Mouse (Mus musculus) embryo, embryonic 10.5 days (tissue): ENCODE measurements around the gene Hsdl2.
A peak's percentile ranks its signal among the peaks of the same experiment; 100 is the strongest.
"Not testable (repeated sequence)": the region's sequence is repeated elsewhere in the genome, so short reads cannot be mapped to it uniquely, and the experiment has no call there.

Source experiments
- DNase-seq: peaks from one replicate; pipeline ENCODE4 v3.0.0-alpha.2; 2015; ENCODE audit warnings: low spot score

The Hsdl2 gene

DNA sequence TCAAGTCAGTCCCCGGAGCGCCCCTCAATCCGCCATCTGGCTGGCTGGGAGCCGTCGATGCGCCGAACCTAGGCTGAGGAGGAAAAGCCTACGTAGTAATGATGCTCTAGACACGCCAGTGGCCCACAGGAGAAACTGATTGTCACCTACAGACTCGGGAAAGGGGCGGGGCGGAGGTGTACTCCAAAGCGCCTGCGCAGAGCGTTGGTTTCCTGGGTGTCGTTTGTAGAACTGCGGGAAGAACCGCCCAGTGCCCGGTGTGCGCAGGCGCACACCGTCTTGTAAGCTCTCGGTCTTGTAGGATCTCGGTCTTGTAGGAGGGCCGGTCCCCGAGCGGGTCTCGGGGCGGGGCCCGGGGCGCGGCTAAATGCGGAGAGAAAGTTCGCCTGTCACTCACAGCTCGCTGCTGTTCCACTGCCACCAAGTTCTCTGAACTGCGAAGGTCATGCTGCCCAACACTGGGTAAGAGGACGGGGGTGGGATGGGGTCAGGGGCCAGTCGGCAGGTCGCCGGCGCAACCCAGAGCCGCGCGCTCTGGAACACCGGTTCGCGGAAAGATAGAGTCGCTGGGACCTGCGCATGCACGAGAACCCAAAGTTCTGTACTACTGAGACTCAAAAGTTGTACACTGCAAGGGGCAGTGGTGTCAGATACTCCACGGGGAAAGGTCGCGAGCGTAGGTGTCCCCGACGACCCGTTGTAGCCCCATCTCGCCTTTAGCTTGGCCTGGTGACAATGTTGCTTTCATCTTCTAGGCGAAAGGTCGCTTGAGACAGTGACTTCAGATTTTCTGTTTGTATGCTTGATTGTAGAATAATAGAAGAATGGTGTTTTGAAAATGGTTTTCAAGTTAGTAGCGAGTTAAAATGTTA is at the start of gene Hsdl2:
Hsdl2 (plus strand) TSS at position 250 of the 872 bp plus-strand sequence.
- peak; percentile 100 for DNase-seq

DNA sequence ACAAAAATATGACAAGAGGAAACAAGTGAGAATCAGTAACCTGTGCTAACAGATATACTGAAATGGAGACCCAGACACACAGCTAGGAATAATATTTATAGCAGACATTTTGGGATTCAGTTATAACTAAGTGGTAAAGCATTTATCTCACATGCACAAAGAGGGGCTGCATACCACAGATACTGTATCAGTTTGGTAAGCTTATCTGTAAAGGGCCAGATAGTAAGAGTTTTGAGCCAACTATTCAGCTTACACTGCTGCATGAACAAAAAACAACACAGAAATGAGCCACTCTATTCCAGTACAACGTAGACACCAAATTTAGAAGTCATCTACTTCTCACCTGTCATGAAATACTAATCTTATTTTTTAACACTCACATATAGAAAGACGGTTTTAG is 48.1 kb upstream of the Hsdl2 start:
- no peak for DNase-seq

DNA sequence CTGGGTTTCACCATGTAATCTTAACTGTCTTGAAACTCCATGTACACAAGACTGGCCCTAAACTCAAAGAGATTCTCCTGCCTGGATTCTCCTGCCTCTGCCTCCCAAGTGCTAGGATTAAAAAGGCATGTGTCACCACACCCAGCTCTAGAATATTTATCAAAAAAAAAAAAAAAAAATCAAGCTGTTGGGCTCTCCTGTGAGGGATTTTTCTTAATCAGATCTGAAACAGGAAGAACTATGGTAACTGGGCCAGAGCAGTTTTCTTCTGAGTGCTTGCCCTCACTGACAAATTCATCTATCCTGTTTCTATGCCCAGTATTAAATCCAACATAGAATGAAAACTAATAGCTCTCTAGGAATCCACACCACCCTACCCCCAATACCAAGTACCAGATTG is 45.7 kb upstream of the Hsdl2 start:
- DNase-seq, result no peak

DNA sequence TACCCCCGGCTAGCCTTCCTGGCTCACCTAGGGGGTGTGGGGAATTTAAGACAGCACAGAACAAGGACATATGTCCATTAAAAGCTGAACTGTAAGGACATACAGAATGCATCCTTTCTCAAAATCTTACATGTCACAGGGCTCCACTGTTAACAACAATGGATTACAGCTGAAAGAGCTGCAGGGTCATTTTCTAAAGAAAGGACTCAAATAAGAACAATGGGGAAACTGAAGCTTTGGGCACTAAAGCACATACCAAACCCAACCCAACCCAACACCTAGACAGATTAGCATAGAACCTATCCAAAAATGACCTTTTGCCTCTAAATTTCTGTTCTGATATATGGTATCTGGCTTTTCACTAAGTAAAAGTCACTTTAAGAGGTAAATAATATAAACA is 45.1 kb upstream of the Hsdl2 start:
- DNase-seq, result no peak

DNA sequence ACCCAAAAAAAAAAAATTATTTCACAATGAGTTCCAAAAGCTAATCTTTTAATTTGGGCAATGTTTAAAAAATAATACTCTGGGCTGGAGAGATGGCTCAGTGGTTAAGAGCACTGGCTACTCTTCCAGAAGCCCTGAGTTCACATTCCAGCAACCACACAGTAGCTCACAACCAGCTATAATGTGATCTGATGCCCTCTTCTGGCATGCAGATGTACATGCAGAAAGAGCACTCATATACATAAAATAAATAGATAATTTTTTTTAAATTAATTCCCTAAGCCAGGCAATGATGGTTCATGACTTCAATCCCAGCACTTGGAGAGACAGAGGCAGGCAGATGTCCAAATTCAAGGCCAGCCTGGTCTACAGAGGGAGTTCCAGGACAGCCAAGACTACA is 38.4 kb upstream of the Hsdl2 start:
- no peak for DNase-seq

DNA sequence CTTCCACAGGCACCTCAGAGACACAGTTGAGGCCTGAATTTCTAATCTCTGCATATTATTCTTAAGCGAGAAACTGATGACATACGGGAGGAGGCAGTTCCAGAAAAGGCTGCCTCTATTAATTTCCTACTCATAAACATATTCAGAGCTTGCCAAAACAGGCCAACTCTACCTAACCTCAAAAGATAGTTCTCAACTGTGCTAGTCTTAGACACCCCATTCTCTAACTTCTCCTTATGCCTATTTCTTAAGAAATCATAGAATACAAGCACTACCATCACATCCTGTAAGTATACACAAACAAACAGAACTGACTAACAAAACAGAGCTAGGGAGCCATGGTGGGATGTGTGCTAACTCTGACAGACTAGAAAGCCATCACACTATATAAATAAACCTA is 36.7 kb upstream of the Hsdl2 start:
- no peak for DNase-seq

DNA sequence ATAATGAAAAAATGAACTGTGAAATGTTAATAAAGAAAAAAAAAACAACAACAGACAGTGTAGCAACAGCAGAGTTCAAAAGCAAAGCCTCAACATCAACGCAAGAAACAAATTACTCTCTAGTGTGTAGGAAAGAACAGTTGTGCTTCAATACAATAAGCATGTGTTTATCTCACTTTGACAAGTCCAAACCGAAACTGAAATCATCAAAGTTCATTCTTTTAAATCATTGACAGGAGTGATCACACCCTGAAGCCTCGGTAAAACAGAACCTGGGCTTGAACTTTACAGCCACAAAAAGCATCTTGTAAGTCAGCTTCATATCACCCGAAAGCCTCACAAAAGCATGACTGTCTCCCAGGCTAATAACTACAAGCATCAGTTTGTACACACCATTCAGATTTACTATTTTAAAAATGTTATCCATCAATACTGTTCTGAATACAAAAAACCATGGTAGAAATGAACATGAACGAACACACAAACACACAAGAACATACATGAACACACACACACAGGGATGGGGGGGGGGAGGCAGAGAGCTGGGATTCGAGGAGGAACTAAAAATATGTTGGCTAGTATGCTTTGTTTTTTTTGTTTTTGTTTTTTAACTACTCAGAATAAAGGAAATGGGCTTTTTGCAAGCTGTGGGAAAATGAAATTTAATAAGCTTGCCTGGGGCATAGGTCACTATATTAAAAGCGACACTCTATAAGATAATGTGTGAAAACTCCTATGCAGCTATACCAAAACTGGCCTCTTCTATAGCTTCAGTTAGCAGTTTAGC is 34.9 kb upstream of the Hsdl2 start:
- no peak for DNase-seq

DNA sequence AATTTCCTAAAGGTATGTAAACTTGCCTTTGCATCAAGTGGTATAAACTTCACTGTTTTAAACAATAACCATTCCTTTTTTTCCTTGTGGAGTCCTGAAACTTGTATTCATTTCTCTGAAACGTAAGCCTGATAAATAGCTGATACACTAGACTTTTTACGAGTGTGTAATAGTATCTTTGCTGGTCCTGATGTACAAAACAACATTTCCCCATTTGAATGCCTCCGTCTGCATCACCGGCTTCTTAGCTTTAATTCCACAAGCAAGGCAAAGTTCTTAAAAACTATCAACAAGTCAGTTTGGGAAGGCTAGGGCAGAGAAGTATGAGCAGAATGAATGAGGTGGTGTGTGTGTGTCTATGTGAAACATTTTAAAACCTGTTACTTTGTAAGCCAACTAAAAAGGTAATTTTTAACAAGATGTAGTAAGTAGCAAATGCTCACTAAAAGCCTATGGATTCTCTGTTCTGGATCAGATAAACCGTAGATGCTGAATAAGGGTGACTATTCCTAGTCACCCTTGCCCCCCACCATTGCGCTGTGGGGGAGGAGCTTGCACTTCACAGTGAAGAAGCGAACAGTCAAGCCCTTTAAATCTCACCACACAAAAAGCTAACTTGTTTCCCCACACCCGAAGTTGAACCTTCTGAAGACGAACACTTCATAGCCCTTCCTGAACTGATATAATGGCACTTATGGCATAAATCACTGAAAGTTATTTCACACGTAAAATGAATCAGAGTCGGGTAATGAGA is 34.0 kb upstream of the Hsdl2 start:
- peak; percentile 56 for DNase-seq

DNA sequence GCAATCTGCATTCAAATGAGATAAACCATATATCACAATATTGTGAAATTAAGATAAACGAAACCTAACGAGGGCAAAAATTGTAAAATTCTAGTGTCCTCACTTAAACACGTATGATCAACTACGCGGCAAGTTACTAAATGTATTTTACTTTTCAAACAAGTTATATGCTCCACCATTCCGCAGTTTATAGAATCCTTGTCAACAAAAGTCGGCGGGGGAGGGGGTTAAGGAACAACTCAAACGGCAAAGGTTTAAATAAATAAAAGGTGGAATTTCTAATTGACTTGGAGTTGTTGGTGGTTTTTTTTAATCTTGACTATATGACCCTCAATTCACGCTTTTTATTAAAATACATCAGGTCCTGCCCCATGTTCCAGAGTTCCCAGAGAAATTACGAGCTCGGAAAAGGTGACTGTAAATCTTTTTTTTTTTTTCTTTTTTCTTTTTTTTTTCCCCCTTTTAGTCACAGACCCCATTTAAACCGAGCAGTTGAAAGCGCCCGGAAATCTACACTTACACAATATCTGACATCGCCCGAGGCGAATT is 33.3 kb upstream of the Hsdl2 start:
- peak; percentile 55 for DNase-seq

DNA sequence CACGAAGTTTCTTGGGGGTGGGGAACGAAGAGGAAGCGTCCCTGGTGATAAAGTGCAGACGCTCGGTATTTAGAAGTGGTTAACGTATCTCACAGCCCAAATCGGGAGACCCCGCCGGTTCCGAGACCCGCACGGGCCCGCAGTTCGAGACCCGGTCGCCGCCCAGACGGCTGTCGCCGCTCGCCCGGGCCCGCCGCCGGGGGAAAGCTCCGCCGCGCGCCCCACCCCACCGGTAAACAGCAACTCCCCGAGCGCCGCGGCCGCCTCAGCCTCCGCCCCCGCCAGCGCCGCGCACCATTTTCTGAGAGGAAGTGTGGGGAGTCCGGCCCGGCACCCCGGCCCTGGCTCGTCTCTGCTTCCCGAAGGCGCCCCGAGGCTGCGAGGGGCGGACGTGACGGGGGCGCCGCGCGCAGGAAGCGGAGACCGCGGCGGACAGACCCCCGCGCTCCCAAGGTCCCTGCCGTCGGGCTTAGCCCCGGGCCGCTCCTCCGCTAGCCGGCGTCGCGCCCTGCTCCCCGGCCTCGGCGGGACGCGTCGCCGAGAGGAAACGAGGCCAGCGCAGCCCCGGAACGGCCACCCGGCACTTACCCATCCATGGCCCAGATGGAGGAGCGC is 32.7 kb upstream of the Hsdl2 start:
- DNase-seq, result peak; percentile 66

DNA sequence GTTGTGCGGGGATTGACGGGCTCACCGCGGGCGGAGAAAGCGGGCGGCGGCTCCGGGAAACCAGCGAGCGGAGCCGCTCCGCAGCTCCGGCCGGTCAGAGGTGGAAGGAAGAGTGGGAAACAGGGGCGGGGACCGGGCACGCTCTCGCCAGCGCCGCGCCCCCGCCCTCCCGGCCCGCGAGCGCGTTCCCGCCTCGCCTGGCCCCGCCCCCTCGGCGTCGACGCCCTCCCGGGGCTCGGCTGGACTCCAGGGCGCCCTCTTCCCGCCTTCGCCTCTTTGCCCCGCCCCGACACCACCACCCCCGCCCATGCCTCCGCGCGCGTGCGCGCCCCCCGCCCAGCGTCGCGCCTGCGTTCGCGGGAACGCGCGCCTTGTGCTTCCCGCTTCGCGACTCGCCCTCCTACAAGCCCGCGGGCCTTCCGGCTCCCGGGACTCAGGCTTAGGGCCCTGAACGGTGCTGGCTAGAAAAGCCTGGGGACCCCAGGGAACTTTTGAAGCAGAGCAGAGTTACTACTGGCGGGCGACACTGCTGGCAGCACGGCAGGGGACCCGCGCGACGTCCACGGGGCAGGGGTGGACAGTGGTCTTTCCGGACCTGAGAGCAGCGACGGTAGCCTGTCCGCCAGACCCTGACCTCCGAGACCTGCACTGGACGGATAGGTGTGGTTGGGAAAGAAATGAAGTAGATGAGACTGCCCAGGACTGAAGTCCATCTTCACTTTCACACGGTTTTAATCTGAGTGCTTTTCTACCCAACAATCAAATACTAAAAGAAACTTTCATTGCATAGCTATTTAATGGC is 32.0 kb upstream of the Hsdl2 start, which contains the start of gene Ptbp3:
Ptbp3 (minus strand) TSS at position 190 of the 802 bp plus-strand sequence.
- peak; percentile 94 for DNase-seq

DNA sequence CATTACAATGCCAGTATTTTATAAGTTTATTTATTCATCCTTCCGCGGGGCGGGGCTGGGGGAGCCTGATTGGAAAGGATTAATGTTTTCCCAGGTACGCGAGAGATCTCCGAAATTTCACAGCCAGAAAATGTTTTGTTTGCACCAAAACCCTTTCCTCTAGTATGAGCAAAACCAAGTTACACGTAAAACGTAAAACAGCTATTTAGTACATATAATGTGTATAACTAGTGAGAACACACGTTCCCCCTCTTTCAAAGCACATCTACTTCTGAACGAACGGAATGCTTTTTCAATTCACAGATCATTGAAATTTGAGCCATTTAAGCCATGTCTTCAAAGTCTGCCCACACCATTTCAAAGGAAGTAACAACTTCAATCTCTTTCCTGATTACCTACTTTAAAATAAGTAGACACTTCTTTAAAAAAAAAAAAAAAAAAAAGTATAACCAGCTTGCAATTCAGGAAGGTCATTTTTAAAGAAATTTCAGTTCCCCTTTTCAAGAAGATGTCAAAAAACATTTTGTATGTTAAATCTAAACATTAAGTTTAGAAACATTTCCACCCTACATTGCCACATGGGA is 31.3 kb upstream of the Hsdl2 start:
- DNase-seq, result no peak

DNA sequence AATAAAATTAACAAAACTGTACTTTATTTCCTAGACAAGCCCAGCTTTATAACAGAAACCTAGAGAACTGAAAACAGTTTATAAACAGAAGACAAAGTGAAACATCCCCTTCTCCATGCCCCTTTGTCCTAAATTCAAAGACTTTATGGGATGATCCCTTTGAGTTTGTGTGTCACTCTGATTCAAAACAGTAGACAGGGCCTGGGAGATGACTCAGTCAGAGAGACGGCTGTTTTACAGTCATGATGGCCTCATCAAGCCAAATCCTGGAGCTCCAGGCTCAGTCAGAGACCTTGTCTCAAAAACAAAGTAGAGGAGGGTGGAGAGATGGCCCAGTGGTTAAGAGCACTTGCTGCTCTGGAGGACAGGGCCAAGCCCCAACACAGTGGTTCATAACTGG is 29.5 kb upstream of the Hsdl2 start:
- DNase-seq, result no peak

DNA sequence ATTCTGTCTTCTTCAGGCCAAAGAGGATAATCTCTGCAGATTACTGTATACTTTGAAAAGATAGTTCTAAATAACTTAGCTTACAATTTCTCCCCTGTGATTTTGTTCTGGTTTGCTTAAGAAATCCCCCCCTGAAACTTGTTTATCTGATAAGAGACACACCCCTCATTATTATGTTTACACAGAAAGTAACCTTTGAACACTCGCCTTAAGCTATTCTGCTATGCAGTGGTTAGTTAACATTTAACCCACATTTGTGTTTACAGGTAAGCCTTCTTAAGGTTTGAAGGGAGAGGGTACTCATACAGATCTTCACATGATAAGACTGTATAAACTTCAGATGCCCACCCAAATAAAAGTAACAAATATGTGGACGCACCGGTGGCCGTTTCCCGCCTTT is 28.5 kb upstream of the Hsdl2 start:
- no peak for DNase-seq

DNA sequence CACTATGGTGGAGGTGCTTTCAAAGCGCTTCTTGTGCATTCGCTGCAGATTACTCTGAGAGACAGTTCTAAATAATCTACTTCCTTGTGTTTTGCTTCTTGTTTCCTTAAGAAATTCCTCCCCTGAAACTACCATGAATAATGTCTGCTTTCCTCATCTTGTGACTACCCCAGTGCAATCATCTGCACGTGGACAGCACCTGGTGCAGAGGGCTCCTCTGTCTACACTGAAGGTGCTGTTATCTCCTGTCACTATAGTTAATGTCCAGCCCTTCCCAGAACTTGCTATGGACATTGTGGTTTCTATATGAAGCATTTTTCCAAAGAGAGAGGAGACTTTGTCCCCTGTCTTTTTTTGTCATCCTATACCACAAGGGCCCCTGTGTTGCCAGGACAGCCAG is 27.8 kb upstream of the Hsdl2 start:
- no peak for DNase-seq

DNA sequence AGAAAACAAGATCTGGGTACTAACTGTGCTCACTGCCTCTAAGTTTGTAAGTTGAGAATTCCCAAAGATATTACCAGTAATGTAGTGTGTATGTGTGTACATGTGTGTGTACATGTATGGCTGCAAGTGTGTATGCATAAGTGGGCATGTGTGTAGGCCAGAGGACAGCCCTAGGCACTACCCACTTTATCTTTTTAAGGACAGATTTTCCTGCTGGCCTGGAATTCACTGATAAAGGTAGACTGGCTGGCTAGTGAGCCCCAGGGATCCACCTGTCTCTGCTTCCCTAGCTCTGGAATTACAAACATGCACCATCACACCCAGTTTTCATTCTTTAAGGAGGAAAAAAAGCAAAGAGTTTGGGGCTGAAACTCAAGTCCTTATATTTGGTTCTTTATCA is 26.2 kb upstream of the Hsdl2 start:
- DNase-seq, result no peak

DNA sequence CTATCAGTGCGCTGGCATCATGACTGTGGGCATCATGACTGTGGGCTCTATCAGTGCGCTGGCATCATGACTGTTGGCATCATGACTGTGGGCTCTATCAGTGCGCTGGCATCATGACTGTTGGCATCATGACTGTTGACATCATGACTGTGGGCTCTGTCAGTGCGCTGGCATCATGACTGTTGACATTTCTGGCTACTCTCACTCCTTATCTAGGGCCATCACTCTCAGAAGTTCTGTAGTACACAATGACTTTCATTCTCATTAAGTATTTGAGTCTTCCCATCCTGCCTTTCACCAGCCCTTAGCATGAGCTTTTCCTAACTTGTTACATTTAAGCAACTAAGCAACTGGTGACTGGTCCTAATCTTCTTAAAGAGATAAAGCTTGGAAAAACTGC is 24.0 kb upstream of the Hsdl2 start:
- not testable (repeated sequence) for DNase-seq

DNA sequence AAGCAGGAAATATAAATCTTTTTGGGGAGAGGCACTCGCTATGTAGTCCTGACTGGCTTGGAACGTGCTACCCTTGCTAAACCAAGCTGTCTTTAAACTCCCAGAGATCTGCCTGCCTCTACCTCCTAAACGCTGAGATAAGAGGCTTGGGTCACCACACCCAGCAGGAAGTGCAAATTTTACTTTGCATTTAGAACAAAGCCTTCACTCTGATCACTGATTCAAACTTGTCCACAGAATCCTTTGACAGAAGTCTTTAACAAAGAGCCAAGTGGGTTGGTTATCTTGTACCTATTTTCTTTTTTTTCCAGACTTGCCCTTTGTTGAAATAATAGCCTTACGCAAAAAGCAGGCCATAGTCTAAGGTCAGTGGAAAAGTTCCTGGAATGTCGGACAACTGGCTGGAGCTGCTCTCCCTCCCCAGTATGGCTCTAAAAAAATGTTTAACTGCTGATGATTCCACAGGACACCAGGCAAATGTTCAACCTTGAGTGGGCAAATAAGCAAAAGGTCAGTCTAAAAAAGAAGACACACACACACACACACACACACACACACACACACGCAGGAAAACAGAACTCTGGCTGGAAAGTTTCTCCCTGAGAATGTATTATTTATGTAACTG is 23.2 kb upstream of the Hsdl2 start:
- no peak for DNase-seq

DNA sequence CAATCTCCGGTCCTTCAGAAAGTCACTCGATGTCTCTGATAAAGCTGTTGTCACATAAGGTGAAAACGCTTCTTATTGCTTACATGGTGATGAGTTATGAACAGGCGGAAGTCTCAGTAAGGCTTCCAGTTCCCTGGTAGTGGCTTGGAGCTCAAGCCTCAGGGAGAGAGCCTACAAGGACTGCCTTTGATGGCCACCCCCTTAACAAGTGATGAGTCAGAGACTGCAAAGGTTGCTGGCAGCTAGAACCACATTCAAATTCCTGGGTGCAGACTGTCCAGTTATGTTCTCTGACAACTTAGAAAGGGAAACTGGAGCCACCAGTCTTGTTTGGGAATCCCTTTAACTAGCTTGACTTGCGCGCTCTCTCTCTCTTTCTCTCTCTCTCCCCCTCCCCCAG is 21.2 kb upstream of the Hsdl2 start:
- DNase-seq, result no peak

DNA sequence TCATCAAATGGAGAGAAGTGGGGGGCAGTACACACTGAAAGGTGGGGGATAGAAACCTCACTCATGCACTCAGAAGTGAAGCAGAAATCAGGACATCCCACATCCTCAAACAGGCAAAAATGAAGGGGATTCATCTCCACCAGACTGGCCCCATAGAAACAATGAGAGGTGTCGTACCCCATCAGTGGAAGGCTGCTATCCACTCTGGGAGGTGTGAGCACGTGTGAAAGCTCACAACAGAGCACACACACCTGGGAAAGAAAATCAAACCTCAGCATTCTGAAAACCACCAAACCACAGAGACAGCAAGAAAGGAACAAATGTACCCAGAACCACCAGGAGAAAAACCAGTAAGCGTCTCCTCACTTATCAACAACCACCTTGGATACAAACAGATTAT is 17.2 kb upstream of the Hsdl2 start:
- no peak for DNase-seq
